Mouse (Mus musculus): ENCODE measurements around the gene Qrich1. TPM values are rescaled to one million over a fixed set of nuclear protein-coding genes. Genes with fewer than 3 reads are reported as not detected.

The Qrich1 gene
- polyA plus RNA-seq, 1 experiment from 2014 or later, result 118 TPM

GRCm38 (mm10) chr9:108490559-108491285, 25.9 kb upstream of the Qrich1 start, which contains the start of gene Usp19:
Usp19 (plus strand) TSS chr9:108490602.
- under 1% methylated on average over 68 of the region's 69 CpGs for WGBS
- peak within 1 kb of the TSS; percentile 93 for H3K9ac ChIP-seq (ENCODE audit: low read length)
- peak within 1 kb of the TSS; percentile 86 for H3K4me2 ChIP-seq (ENCODE audit: low read depth, low read length)
- H3K27ac ChIP-seq (ENCODE audit: low read length), result peak within 1 kb of the TSS; percentile 96
- peaks cover 62% of the 10 kb centered on the region for H3K36me3 ChIP-seq (ENCODE audit: control insufficient read depth, insufficient read depth, low read length)
- H3K4me3 ChIP-seq (ENCODE audit: low read length), result peak within 1 kb of the TSS; percentile 84
- no peaks in the 10 kb centered on the region for H3K27me3 ChIP-seq (ENCODE audit: control insufficient read depth, insufficient read depth, low read depth, low read length)
- H3K9me3 ChIP-seq (ENCODE audit: control insufficient read depth, low read length), result no peaks in the 10 kb centered on the region
- H3K4me1 ChIP-seq (replicated peaks; ENCODE audit: control insufficient read depth, insufficient read depth, low read length), result peaks cover 12% of the 10 kb centered on the region
- peak; percentile 96 for ATAC-seq (ENCODE audit: low read depth)

GRCm38 (mm10) chr9:108491286-108491580, 25.4 kb upstream of the Qrich1 start:
- H3K27ac ChIP-seq (ENCODE audit: low read length), result peak overlapping the region; percentile 96
- H3K4me1 ChIP-seq (replicated peaks; ENCODE audit: control insufficient read depth, insufficient read depth, low read length), result peaks cover 12% of the 10 kb centered on the region
- no peaks in the 10 kb centered on the region for H3K27me3 ChIP-seq (ENCODE audit: control insufficient read depth, insufficient read depth, low read depth, low read length)
- peak overlapping the region; percentile 93 for H3K9ac ChIP-seq (ENCODE audit: low read length)
- no peaks in the 10 kb centered on the region for H3K9me3 ChIP-seq (ENCODE audit: control insufficient read depth, low read length)
- 4% methylated on average over 12 of the region's 12 CpGs for WGBS
- no peak; the same call in 1 of the 2 replicates for ATAC-seq (ENCODE audit: low read depth)
- peaks cover 63% of the 10 kb centered on the region for H3K36me3 ChIP-seq (ENCODE audit: control insufficient read depth, insufficient read depth, low read length)
- H3K4me3 ChIP-seq (ENCODE audit: low read length), result peak overlapping the region; percentile 84
- peak overlapping the region; percentile 86 for H3K4me2 ChIP-seq (ENCODE audit: low read depth, low read length)

- H3K36me3 ChIP-seq (ENCODE audit: control insufficient read depth, insufficient read depth, low read length), result peaks cover 63% of the 10 kb centered on the region
- peak overlapping the region; percentile 93 for H3K9ac ChIP-seq (ENCODE audit: low read length)
- peak overlapping the region; percentile 86 for H3K4me2 ChIP-seq (ENCODE audit: low read depth, low read length)
- ATAC-seq (ENCODE audit: low read depth), result no peak
- H3K4me1 ChIP-seq (replicated peaks; ENCODE audit: control insufficient read depth, insufficient read depth, low read length), result peaks cover 12% of the 10 kb centered on the region
- 77% methylated on average over 16 of the region's 16 CpGs for WGBS
- no peaks in the 10 kb centered on the region for H3K9me3 ChIP-seq (ENCODE audit: control insufficient read depth, low read length)
- no peak overlapping the region for H3K27ac ChIP-seq (ENCODE audit: low read length)
- peak overlapping the region; percentile 84 for H3K4me3 ChIP-seq (ENCODE audit: low read length)
- H3K27me3 ChIP-seq (ENCODE audit: control insufficient read depth, insufficient read depth, low read depth, low read length), result no peaks in the 10 kb centered on the region
Observed at GRCm38 (mm10) chr9:108492043-108492750, 24.4 kb upstream of the Qrich1 start.

DNA sequence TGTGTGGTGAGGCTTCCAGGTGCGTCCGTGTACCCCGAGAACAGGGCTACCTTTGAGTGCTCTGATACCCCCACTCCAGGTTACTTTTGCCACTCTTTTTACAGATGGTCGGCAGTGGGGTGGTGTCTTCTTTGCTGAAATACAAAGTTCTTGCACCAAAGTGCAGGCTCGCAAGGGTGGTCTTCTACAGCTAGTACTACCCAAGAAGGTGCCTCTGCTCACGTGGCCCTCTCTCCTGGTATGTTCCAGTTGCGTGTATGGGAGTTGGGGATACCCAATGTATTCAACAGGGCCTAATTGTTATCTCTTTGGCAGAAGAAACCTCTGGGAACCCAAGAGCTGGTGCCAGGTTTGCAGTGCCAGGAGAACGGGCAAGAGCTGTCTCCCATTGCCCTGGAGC, 23.4 kb upstream of the Qrich1 start:
- Histone ChIP-seq H3K36me3 (ENCODE audit: control insufficient read depth, insufficient read depth, low read length) (peaks cover 62% of the 10 kb centered on the region), H3K4me3 (ENCODE audit: low read length) (no peak overlapping the region), H3K4me1 (replicated peaks; ENCODE audit: control insufficient read depth, insufficient read depth, low read length) (peaks cover 12% of the 10 kb centered on the region), H3K9me3 (ENCODE audit: control insufficient read depth, low read length) (no peaks in the 10 kb centered on the region), H3K9ac (ENCODE audit: low read length) (no peak overlapping the region), H3K27me3 (ENCODE audit: control insufficient read depth, insufficient read depth, low read depth, low read length) (no peaks in the 10 kb centered on the region), H3K4me2 (ENCODE audit: low read depth, low read length) (no peak overlapping the region), H3K27ac (ENCODE audit: low read length) (no peak overlapping the region)
- WGBS, result 95% methylated on average over 8 of the region's 8 CpGs
- ATAC-seq (ENCODE audit: low read depth), result no peak

GRCm38 (mm10) chr9:108494146-108494825, 22.3 kb upstream of the Qrich1 start:
- peaks cover 62% of the 10 kb centered on the region for H3K36me3 ChIP-seq (ENCODE audit: control insufficient read depth, insufficient read depth, low read length)
- no peak overlapping the region for H3K4me3 ChIP-seq (ENCODE audit: low read length)
- no peaks in the 10 kb centered on the region for H3K27me3 ChIP-seq (ENCODE audit: control insufficient read depth, insufficient read depth, low read depth, low read length)
- no peak for ATAC-seq (ENCODE audit: low read depth)
- H3K9ac ChIP-seq (ENCODE audit: low read length), result no peak overlapping the region
- H3K4me1 ChIP-seq (replicated peaks; ENCODE audit: control insufficient read depth, insufficient read depth, low read length), result peaks cover 12% of the 10 kb centered on the region
- no peak overlapping the region for H3K4me2 ChIP-seq (ENCODE audit: low read depth, low read length)
- 93% methylated on average over 19 of the region's 19 CpGs for WGBS
- no peak overlapping the region for H3K27ac ChIP-seq (ENCODE audit: low read length)
- no peaks in the 10 kb centered on the region for H3K9me3 ChIP-seq (ENCODE audit: control insufficient read depth, low read length)

DNA sequence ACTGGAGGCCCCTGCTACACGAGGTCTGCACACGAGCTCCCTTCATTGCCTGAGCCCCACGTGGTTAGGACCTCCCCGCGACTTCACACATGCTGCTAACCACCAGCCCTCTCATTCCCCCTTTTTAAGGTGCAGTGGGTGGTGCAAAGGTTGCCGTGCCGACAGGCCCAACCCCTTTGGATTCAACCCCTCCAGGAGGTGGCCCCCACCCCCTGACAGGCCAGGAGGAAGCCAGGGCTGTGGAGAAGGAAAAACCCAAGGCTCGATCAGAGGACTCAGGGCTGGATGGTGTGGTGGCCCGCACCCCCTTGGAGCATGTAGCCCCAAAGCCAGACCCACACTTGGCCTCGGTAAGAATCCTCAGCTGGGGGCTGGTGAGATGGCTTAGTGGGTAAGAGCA, 21.7 kb upstream of the Qrich1 start:
- Histone ChIP-seq H3K9me3 (ENCODE audit: control insufficient read depth, low read length) (no peaks in the 10 kb centered on the region), H3K9ac (ENCODE audit: low read length) (no peak overlapping the region), H3K4me3 (ENCODE audit: low read length) (no peak overlapping the region), H3K36me3 (ENCODE audit: control insufficient read depth, insufficient read depth, low read length) (peaks cover 67% of the 10 kb centered on the region), H3K27ac (ENCODE audit: low read length) (no peak overlapping the region), H3K27me3 (ENCODE audit: control insufficient read depth, insufficient read depth, low read depth, low read length) (no peaks in the 10 kb centered on the region), H3K4me2 (ENCODE audit: low read depth, low read length) (no peak overlapping the region), H3K4me1 (replicated peaks; ENCODE audit: control insufficient read depth, insufficient read depth, low read length) (peaks cover 11% of the 10 kb centered on the region)
- no peak for ATAC-seq (ENCODE audit: low read depth)
- 83% methylated on average over 10 of the region's 10 CpGs for WGBS

GRCm38 (mm10) chr9:108499231-108499630, 17.4 kb upstream of the Qrich1 start:
- 94% methylated on average over 7 of the region's 7 CpGs for WGBS
- no peak overlapping the region for H3K4me3 ChIP-seq (ENCODE audit: low read length)
- ATAC-seq (ENCODE audit: low read depth), result no peak
- H3K4me2 ChIP-seq (ENCODE audit: low read depth, low read length), result no peak overlapping the region
- no peak overlapping the region for H3K9ac ChIP-seq (ENCODE audit: low read length)
- peaks cover 82% of the 10 kb centered on the region for H3K36me3 ChIP-seq (ENCODE audit: control insufficient read depth, insufficient read depth, low read length)
- no peaks in the 10 kb centered on the region for H3K4me1 ChIP-seq (replicated peaks; ENCODE audit: control insufficient read depth, insufficient read depth, low read length)
- H3K27me3 ChIP-seq (ENCODE audit: control insufficient read depth, insufficient read depth, low read depth, low read length), result no peaks in the 10 kb centered on the region
- no peaks in the 10 kb centered on the region for H3K9me3 ChIP-seq (ENCODE audit: control insufficient read depth, low read length)
- no peak overlapping the region for H3K27ac ChIP-seq (ENCODE audit: low read length)

DNA sequence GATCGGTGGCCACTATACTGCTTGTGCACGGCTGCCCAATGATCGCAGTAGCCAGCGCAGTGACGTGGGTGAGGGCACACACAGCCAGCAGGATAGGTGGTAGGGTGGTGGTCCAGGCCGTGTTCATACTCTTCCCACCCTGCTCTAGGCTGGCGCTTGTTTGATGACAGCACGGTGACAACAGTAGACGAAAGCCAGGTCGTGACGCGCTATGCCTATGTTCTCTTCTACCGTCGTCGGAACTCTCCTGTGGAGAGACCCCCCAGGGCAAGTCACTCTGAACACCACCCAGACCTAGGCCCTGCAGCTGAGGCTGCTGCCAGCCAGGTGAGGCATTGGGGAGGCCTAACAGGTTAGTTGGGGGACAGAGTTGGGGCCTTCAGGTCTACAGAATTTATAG, 16.7 kb upstream of the Qrich1 start:
- Histone ChIP-seq H3K27me3 (ENCODE audit: control insufficient read depth, insufficient read depth, low read depth, low read length) (no peaks in the 10 kb centered on the region), H3K9me3 (ENCODE audit: control insufficient read depth, low read length) (no peaks in the 10 kb centered on the region), H3K36me3 (ENCODE audit: control insufficient read depth, insufficient read depth, low read length) (peaks cover 75% of the 10 kb centered on the region), H3K4me3 (ENCODE audit: low read length) (no peak overlapping the region), H3K4me1 (replicated peaks; ENCODE audit: control insufficient read depth, insufficient read depth, low read length) (no peaks in the 10 kb centered on the region), H3K4me2 (ENCODE audit: low read depth, low read length) (no peak overlapping the region), H3K9ac (ENCODE audit: low read length) (no peak overlapping the region), H3K27ac (ENCODE audit: low read length) (no peak overlapping the region)
- no peak for ATAC-seq (ENCODE audit: low read depth)
- 92% methylated on average over 15 of the region's 15 CpGs for WGBS

- H3K4me2 ChIP-seq (ENCODE audit: low read depth, low read length), result peak overlapping the region; percentile 90
- H3K4me1 ChIP-seq (replicated peaks; ENCODE audit: control insufficient read depth, insufficient read depth, low read length), result peaks cover 12% of the 10 kb centered on the region
- peaks cover 19% of the 10 kb centered on the region for H3K36me3 ChIP-seq (ENCODE audit: control insufficient read depth, insufficient read depth, low read length)
- no peak overlapping the region for H3K9ac ChIP-seq (ENCODE audit: low read length)
- no peaks in the 10 kb centered on the region for H3K9me3 ChIP-seq (ENCODE audit: control insufficient read depth, low read length)
- peak overlapping the region; percentile 87; the same call in 1 of the 2 replicates for H3K27ac ChIP-seq (ENCODE audit: low read length)
- WGBS, result 82% methylated on average over 7 of the region's 7 CpGs
- peak overlapping the region; percentile 87 for H3K4me3 ChIP-seq (ENCODE audit: low read length)
- no peak for ATAC-seq (ENCODE audit: low read depth)
- no peaks in the 10 kb centered on the region for H3K27me3 ChIP-seq (ENCODE audit: control insufficient read depth, insufficient read depth, low read depth, low read length)
Observed at GRCm38 (mm10) chr9:108506901-108507300, 9.7 kb upstream of the Qrich1 start.

All from lung, embryonic 16.5 days (tissue).